Mouse (Mus musculus) neural tube, embryonic 15.5 days (tissue): ENCODE data around the gene Tnrc6b. TPM values are rescaled to one million over a fixed set of nuclear protein-coding genes. Genes with fewer than 3 reads are reported as not detected.
"Not testable (repeated sequence)": the region's sequence is repeated elsewhere in the genome, so short reads cannot be mapped to it uniquely, and the experiment has no call there.

Source experiments
- ATAC-seq: fragments of 200-750 bp; cut with Nextera tagmentation; 2 replicates; pipeline ENCODE4 v1.8.0; 2017; ENCODE audit warnings: mild to moderate bottlenecking, moderate TSS enrichment, moderate library complexity; ENCODE audit not compliant: low FRiP score
- H3K27ac ChIP-seq: fragments of 300-500 bp; sonication (generic); replicated peaks from 2 replicates; pipeline ENCODE4 v1.5.1; 2015; ENCODE audit warnings: mild to moderate bottlenecking, inconsistent platforms
- H3K27me3 ChIP-seq: fragments of 300-500 bp; sonication (generic); replicated peaks from 2 replicates; pipeline ENCODE4 v1.6.1; 2015; ENCODE audit warnings: inconsistent platforms
- H3K36me3 ChIP-seq: fragments of 300-500 bp; sonication (generic); 2 replicates; pipeline ENCODE4 v1.6.1; 2015; ENCODE audit warnings: inconsistent platforms
- H3K4me1 ChIP-seq: fragments of 300-500 bp; sonication (generic); 2 replicates; pipeline ENCODE4 v1.6.1; 2015; ENCODE audit warnings: inconsistent platforms
- H3K4me2 ChIP-seq: fragments of 300-500 bp; sonication (generic); 2 replicates; pipeline ENCODE4 v1.6.1; 2015; ENCODE audit warnings: inconsistent platforms, mild to moderate bottlenecking, moderate library complexity
- H3K4me3 ChIP-seq: fragments of 300-500 bp; sonication (generic); replicated peaks from 2 replicates; pipeline ENCODE4 v1.5.1; 2015; ENCODE audit warnings: mild to moderate bottlenecking, inconsistent platforms
- H3K9ac ChIP-seq: fragments of 300-500 bp; sonication (generic); replicated peaks from 2 replicates; pipeline ENCODE4 v1.6.1; 2015; ENCODE audit warnings: mild to moderate bottlenecking, inconsistent platforms
- H3K9me3 ChIP-seq: fragments of 300-500 bp; sonication (generic); replicated peaks from 2 replicates; pipeline ENCODE4 v1.6.1; 2016; ENCODE audit warnings: inconsistent platforms
- WGBS: fragments of 180-500 bp; shearing (Covaris S2); methylation state at CpG from one replicate; pipeline ENCODE4 v1.1.7; 2015; ENCODE audit warnings: mixed read lengths; 5-methylcytosine and 5-hydroxymethylcytosine counted together
- polyA plus RNA-seq: library from polyadenylated mRNA; unstranded; fragments of >200 nt; fragmentation: Nextera tagmentation; extraction: Ambion mirVana; gene quantifications from 2 replicates; pipeline ENCODE4 v1.2.1, GENCODE M21; 2015

The Tnrc6b gene
- polyA plus RNA-seq, 1 experiment from 2014 or later: 33.2 TPM

DNA sequence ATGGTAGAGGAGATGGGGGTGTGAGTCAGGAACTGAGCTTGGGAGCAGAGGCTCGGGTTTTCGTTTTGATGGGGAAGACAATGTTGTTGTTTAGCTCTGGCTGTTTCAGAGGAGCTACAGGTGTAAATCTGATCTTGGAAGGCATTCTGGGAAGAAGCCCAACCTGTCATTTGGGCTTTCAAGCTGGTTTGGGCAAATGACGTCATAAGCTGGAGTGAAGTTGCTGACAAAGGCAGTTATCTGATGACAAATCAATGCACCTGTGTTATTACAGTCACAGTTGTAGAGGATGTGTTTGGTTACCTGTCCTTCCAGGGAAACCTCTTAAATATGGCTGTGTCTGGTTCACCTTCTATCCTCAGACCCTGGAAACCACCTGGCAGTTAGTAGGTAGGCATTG lies 125.1 kb downstream of the Tnrc6b start:
- Histone ChIP-seq H3K4me3 (no peak overlapping the region), H3K36me3 (no peaks in the 10 kb centered on the region), H3K27me3 (no peaks in the 10 kb centered on the region), H3K9me3 (no peaks in the 10 kb centered on the region), H3K27ac (no peak overlapping the region), H3K4me1 (peaks cover 53% of the 10 kb centered on the region), H3K4me2 (no peak overlapping the region), H3K9ac (no peak overlapping the region)
- no peak for ATAC-seq
- WGBS: 76% methylated on average over 3 of the region's 3 CpGs

DNA sequence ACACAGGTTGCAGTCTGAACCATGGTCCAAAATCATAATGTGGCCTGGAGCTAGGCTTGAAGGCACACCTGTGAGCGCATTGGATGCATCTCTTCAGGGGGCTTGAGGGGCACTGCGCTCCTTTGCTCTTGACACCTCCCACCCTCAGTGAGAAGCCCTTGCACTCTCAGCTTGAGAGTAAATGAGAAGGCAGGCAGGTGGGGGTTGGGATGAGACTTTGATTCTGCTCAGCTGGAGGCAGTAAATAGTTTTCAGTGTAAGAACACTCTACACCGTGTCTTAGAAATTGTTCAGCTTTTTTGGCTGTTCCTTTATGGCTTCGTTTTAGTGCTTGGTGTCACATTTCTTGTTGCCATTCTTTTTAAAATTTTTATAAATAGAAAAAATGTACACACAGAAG lies 127.7 kb downstream of the Tnrc6b start:
- WGBS: 44% methylated on average over 4 of the region's 4 CpGs

DNA sequence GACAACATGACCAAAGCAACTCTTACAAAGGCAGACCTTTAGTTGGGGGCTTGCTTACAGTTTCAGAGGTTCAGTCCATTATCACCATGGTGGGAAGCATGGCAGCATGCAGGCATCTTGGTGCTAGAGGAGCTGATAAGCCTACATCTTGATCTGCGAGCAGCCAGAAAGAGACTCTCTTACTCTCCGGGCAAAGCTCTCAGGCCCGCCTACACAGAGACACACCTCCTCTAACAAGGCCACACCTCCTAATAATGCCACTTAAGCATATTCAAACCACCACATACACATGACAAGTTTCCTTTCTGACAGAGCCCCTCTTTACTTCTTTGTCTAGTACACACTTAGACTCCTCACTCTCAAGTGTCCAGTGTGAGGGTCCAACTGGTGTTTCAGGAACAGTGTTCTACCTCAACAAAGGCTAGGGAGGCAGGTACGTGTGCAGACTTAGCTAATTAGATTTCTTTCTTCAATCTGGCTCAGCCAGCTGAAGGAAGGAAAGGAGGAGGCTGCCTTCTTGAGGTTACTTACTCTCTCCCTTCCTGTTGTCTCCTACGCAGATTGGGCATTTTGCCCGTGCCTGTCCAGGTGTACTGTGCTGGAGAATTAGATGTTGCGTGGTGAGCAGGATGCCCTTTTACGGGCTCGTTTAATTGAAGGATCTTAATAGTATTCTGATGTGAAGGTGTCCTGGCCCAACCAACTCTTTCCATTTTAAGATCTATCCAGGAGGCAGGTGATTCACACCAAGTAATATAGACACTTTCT lies 128.7 kb downstream of the Tnrc6b start:
- no peak for ATAC-seq
- Histone ChIP-seq H3K4me1 (peaks cover 41% of the 10 kb centered on the region), H3K9ac (no peak overlapping the region), H3K27ac (no peak overlapping the region), H3K36me3 (no peaks in the 10 kb centered on the region), H3K4me2 (no peak overlapping the region), H3K9me3 (no peaks in the 10 kb centered on the region), H3K4me3 (no peak overlapping the region), H3K27me3 (no peaks in the 10 kb centered on the region)
- WGBS: 75% methylated on average over 9 of the region's 9 CpGs

More for the DNA sequence above, 127.7 kb downstream of the Tnrc6b start:
- H3K4me3 ChIP-seq: no peak overlapping the region
- ATAC-seq: no peak
- H3K36me3 ChIP-seq: no peaks in the 10 kb centered on the region
- no peak overlapping the region for H3K9ac ChIP-seq
- H3K4me2 ChIP-seq: no peak overlapping the region
- H3K9me3 ChIP-seq: no peaks in the 10 kb centered on the region
- no peaks in the 10 kb centered on the region for H3K27me3 ChIP-seq
- peaks cover 51% of the 10 kb centered on the region for H3K4me1 ChIP-seq
- H3K27ac ChIP-seq: no peak overlapping the region

DNA sequence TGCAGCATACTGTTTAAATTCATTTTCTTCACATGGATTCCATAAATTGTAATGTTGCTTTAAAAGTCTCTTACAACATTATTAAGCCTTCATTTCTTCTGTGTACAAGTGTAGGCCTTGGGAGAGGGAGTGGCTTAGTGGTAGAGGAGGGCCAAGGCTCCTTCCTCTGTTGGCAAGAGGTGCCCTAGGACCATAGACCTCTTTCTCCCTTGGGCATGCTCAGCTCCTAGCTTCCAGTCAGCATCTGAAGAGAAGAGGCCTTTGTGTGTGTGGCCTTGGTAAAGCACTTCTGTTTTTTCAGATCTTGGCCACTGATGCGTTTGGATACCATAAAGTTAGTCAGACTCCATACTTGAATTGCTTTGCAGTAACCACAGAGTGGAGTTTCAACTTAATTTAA lies 133.1 kb downstream of the Tnrc6b start:
- Histone ChIP-seq H3K4me1 (peaks cover 24% of the 10 kb centered on the region), H3K4me3 (no peak overlapping the region), H3K4me2 (no peak overlapping the region), H3K9me3 (no peaks in the 10 kb centered on the region), H3K36me3 (no peaks in the 10 kb centered on the region), H3K27ac (no peak overlapping the region), H3K9ac (no peak overlapping the region), H3K27me3 (no peaks in the 10 kb centered on the region)
- 73% methylated on average over 1 of the region's 1 CpGs for WGBS
- ATAC-seq: no peak

DNA sequence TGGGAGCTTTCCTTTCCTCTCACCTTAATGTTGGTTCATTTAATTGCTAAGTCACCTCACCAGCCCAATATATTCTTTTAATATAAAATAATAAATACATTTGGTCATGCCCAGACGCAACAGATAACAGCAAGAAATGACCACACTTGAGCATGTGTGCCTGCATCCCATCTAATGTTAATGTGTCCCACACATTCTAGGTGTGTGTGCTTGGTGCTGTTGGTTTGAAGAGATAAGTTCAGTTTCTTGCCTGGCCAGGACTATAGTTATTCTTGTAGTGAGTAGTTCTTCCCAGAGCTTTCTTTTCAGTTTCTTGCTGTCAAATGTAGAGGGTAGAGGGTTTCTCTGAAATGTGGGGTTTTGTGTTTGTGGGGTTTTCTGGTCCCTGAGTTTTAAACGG lies 133.8 kb downstream of the Tnrc6b start:
- Histone ChIP-seq H3K4me3 (no peak overlapping the region), H3K4me1 (peaks cover 21% of the 10 kb centered on the region), H3K9me3 (no peaks in the 10 kb centered on the region), H3K4me2 (no peak overlapping the region), H3K27ac (no peak overlapping the region), H3K27me3 (no peaks in the 10 kb centered on the region), H3K9ac (no peak overlapping the region), H3K36me3 (no peaks in the 10 kb centered on the region)
- WGBS: 90% methylated on average over 2 of the region's 2 CpGs
- no peak for ATAC-seq

DNA sequence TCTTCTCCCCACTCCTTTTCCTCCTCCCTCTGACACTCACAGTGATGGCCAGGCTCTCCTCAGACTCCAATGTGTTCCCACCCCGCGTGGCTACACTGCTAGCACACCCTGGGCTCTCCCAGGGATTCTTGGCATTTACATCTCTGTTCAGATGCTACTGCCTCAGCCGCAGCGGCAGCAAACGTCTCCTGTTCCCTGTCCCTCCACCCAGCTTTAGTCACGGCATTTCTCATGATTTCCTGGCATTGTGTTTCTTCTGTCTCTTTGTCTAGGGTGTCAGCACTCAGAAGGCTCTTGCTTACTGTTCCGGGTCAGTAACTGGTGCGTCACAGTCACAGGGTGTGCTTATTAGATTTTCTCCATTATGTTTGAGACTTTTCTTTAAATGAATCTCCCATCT lies 138.9 kb downstream of the Tnrc6b start:
- Histone ChIP-seq H3K27me3 (no peaks in the 10 kb centered on the region), H3K36me3 (no peaks in the 10 kb centered on the region), H3K9me3 (no peaks in the 10 kb centered on the region), H3K9ac (no peak overlapping the region), H3K4me1 (peaks cover 20% of the 10 kb centered on the region; the same call in 1 of the 2 replicates), H3K27ac (0 out of 2 replicates have a peak overlapping the region, but pooled peaks have one; percentile 5), H3K4me3 (no peak overlapping the region), H3K4me2 (no peak overlapping the region)
- 20% methylated on average over 8 of the region's 8 CpGs for WGBS
- no peak for ATAC-seq

DNA sequence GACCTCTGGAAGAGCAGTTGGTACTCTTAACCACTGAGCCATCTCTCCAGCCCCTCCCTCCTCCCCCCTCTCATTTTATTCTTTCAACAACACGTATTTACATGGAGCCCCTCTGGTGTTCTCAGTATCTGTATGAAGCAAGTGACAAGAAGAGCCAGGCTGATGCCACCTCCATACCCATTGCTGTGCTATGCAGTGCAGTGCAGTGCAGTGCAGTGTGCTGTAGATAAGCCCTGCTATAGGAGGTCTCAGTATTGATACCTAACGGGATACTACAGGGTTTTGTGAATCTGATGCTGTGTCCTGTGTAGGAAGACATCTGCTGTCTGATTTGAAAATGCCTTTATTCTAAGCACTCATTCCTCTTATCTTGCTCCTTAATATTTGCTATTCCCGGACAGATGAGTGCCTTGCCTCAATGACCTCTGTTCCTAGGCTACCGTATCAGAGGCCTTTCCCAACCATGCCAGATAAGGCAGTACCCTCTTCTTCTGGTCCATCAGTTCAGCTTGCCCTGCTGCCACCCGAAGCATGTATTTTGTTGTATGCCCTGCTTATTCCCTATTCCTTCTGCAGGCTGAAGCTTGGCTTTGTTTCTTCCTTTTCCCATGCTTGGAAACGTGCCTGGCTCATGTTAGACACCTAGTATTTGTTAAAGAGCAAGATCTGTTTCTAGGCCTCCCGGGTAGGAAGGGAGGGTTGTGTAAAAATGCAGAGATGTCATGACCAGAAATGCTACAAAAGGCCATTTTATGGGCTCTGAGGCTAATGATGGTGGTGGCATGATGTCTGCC lies 139.8 kb downstream of the Tnrc6b start:
- H3K9ac ChIP-seq: no peak overlapping the region
- H3K9me3 ChIP-seq: no peaks in the 10 kb centered on the region
- no peaks in the 10 kb centered on the region for H3K27me3 ChIP-seq
- H3K36me3 ChIP-seq: no peaks in the 10 kb centered on the region
- peaks cover 24% of the 10 kb centered on the region for H3K4me1 ChIP-seq
- H3K4me3 ChIP-seq: no peak overlapping the region
- 0 out of 2 replicates have a peak overlapping the region, but pooled peaks have one; percentile 15 for H3K27ac ChIP-seq
- no peak for ATAC-seq
- 87% methylated on average over 7 of the region's 7 CpGs for WGBS
- no peak overlapping the region for H3K4me2 ChIP-seq

DNA sequence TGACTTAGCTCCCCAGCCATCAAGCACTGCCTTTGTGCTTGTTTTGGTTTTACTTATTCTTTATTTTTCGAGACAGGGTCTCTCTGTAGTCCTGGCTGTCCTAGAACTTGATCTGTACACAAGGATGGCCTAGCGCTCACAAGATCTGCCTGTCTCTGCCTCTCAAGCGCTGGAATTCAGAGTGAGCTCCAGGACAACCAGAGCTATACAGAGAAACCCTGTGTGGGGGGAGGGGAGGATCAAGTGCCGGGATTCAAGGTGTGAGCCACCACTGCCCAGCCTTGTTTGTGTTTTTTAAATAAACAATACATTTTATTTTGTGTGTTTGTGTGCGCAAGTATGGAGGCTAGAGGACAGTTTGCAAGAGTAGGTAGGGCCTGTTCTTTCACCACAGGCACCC lies 141.0 kb downstream of the Tnrc6b start:
- H3K36me3 ChIP-seq: no peaks in the 10 kb centered on the region
- no peak for ATAC-seq
- H3K9ac ChIP-seq: no peak overlapping the region
- peaks cover 24% of the 10 kb centered on the region for H3K4me1 ChIP-seq
- H3K27ac ChIP-seq: no peak overlapping the region
- no peaks in the 10 kb centered on the region for H3K9me3 ChIP-seq
- H3K4me2 ChIP-seq: no peak overlapping the region
- H3K4me3 ChIP-seq: no peak overlapping the region
- no peaks in the 10 kb centered on the region for H3K27me3 ChIP-seq
- 97% methylated on average over 5 of the region's 5 CpGs for WGBS

DNA sequence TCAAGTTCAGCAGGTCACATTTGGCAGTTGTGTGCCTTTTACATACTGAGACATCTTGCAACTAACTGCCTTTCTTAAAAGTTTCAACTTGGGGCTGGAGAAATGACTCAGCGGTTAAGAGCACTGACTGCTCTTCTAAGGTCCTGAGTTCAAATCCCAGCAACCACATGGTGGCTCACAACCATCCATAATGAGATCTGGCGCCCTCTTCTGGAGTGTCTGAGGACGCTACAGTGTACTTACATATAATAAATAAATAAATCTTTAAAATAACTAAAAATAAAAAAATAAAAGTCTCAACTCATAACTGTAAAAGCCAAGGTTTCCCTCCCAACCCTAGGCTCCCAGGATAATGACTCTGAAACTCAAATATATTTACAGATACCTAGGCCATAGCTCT lies 141.4 kb downstream of the Tnrc6b start:
- not testable (repeated sequence) for H3K9me3 ChIP-seq, H3K9ac ChIP-seq

DNA sequence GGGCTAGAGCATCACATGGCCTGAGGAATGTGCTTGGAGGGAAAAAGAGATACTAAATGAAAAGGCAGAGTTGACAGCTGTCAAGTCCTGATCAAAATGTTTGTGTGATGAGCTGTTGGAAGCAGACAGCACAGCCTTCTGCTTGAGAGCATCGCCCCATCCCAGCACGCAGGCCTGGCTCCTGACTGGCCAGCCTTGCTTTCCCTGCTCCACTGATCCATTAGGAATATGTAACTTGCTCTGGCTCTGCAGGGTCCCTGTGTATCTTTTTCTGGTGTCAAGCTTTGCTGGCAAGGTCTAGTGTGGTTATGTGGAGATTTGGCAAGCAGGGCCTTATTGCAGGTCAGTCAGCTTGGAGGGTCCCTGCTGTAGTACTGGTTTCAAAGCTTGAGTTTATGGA lies 148.3 kb downstream of the Tnrc6b start:
- Histone ChIP-seq H3K9me3 (no peaks in the 10 kb centered on the region), H3K27me3 (no peaks in the 10 kb centered on the region), H3K9ac (no peak overlapping the region), H3K4me1 (peaks cover 34% of the 10 kb centered on the region), H3K36me3 (peaks cover 4% of the 10 kb centered on the region; the same call in 1 of the 2 replicates), H3K4me2 (no peak overlapping the region), H3K4me3 (no peak overlapping the region), H3K27ac (no peak overlapping the region)
- WGBS: 95% methylated on average over 2 of the region's 2 CpGs
- no peak for ATAC-seq

More for the DNA sequence above, 141.4 kb downstream of the Tnrc6b start:
- 90% methylated on average over 3 of the region's 3 CpGs for WGBS
- H3K4me1 ChIP-seq: peaks cover 20% of the 10 kb centered on the region
- H3K36me3 ChIP-seq, ATAC-seq, H3K27ac ChIP-seq, H3K27me3 ChIP-seq, H3K4me2 ChIP-seq, H3K4me3 ChIP-seq: not testable (repeated sequence)

DNA sequence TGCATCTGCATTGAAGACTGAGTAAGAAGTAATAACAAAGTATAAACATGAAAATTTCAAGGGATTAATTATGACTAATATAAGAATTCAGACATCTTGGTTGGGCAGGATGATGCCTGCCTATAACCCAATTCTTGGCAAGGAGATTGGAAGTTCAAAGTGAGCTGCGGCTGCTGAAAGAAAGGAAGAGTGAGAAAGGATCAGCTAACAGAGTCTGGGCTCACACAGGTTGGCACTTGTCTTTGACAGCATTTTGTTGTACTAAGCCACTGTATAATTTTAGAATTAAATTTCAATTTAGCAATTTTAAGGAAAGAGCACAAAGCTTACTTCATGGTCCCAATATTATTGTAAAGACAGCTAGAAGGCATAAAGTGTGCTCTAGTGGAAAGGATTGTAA lies 150.2 kb downstream of the Tnrc6b start:
- no peaks in the 10 kb centered on the region for H3K27me3 ChIP-seq
- no peak overlapping the region for H3K4me3 ChIP-seq
- H3K4me1 ChIP-seq: peaks cover 22% of the 10 kb centered on the region
- H3K9me3 ChIP-seq: no peaks in the 10 kb centered on the region
- no peak overlapping the region for H3K9ac ChIP-seq
- H3K36me3 ChIP-seq: peaks cover 4% of the 10 kb centered on the region; the same call in 1 of the 2 replicates
- no peak overlapping the region for H3K27ac ChIP-seq
- no peak for ATAC-seq
- no peak overlapping the region for H3K4me2 ChIP-seq
- WGBS: 78% methylated on average over 1 of the region's 1 CpGs

DNA sequence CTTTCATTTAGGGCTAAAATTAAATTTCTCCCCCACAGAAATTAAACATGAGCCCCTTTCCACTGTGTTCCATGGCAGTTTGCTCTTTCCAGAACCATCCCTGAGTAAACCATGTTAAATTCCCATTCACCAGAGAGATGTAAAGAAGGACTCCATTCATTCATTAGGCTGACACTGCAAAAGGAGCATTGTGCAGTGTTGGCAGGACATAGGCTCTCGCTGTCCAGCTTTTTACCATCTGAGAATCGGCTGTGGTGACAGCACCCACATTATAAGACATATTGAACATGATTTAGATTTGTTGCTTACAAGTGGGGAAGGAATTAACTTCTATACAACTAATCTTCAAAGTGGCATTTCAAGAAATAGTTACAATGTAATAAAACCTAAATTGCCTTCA lies 150.9 kb downstream of the Tnrc6b start:
- H3K27me3 ChIP-seq: no peaks in the 10 kb centered on the region
- H3K27ac ChIP-seq: peak overlapping the region; percentile 1; the same call in 1 of the 2 replicates
- H3K4me3 ChIP-seq: no peak overlapping the region
- H3K4me1 ChIP-seq: peaks cover 22% of the 10 kb centered on the region
- no peak overlapping the region for H3K9ac ChIP-seq
- no peak overlapping the region for H3K4me2 ChIP-seq
- WGBS: 20% methylated on average over 2 of the region's 2 CpGs
- ATAC-seq: no peak
- peaks cover 8% of the 10 kb centered on the region; the same call in 1 of the 2 replicates for H3K36me3 ChIP-seq
- no peaks in the 10 kb centered on the region for H3K9me3 ChIP-seq
